Mouse (Mus musculus): ENCODE data around the gene Ptpdc1.

Gene Ptpdc1

GRCm38 (mm10) chr13:48555976-48556375, 69.5 kb downstream of the Ptpdc1 start:
- peaks cover 8% of the 10 kb centered on the region for H3K27me3 ChIP-seq (ENCODE audit: insufficient read depth, low read length)
- no peaks in the 10 kb centered on the region for H3K9me3 ChIP-seq (ENCODE audit: low read length)
- H3K4me1 ChIP-seq (replicated peaks; ENCODE audit: low read depth, low read length), result peaks cover 16% of the 10 kb centered on the region
- TF ChIP-seq NANOG (IDR thresholded peaks at IDR 0.05; ENCODE audit: borderline replicate concordance, low read length) (no peak), CTCF (conservative IDR thresholded peaks at IDR 0.05; ENCODE audit: low read length) (no peak), POU5F1 (IDR thresholded peaks at IDR 0.05; ENCODE audit: borderline replicate concordance, low read length) (no peak)
- H3K36me3 ChIP-seq (ENCODE audit: insufficient read depth, low read length), result no peaks in the 10 kb centered on the region
- H3K4me3 ChIP-seq (replicated peaks; ENCODE audit: low read length), result no peak overlapping the region

GRCm38 (mm10) chr13:48554552-48554951, 70.9 kb downstream of the Ptpdc1 start:
- Histone ChIP-seq H3K36me3 (ENCODE audit: insufficient read depth, low read length) (no peaks in the 10 kb centered on the region), H3K27me3 (ENCODE audit: insufficient read depth, low read length) (peaks cover 8% of the 10 kb centered on the region), H3K4me1 (replicated peaks; ENCODE audit: low read depth, low read length) (peaks cover 16% of the 10 kb centered on the region), H3K9me3 (ENCODE audit: low read length) (no peaks in the 10 kb centered on the region), H3K4me3 (replicated peaks; ENCODE audit: low read length) (no peak overlapping the region)
- TF ChIP-seq NANOG (IDR thresholded peaks at IDR 0.05; ENCODE audit: borderline replicate concordance, low read length) (no peak), POU5F1 (IDR thresholded peaks at IDR 0.05; ENCODE audit: borderline replicate concordance, low read length) (no peak), CTCF (conservative IDR thresholded peaks at IDR 0.05; ENCODE audit: low read length) (no peak)

- no peaks in the 10 kb centered on the region for H3K9me3 ChIP-seq (ENCODE audit: low read length)
- peaks cover 8% of the 10 kb centered on the region for H3K27me3 ChIP-seq (ENCODE audit: insufficient read depth, low read length)
- TF ChIP-seq CTCF (conservative IDR thresholded peaks at IDR 0.05; ENCODE audit: low read length) (no peak), POU5F1 (IDR thresholded peaks at IDR 0.05; ENCODE audit: borderline replicate concordance, low read length) (no peak), NANOG (IDR thresholded peaks at IDR 0.05; ENCODE audit: borderline replicate concordance, low read length) (no peak)
- H3K4me1 ChIP-seq (replicated peaks; ENCODE audit: low read depth, low read length), result peaks cover 16% of the 10 kb centered on the region
- no peak overlapping the region for H3K4me3 ChIP-seq (replicated peaks; ENCODE audit: low read length)
- no peaks in the 10 kb centered on the region for H3K36me3 ChIP-seq (ENCODE audit: insufficient read depth, low read length)
Observed at GRCm38 (mm10) chr13:48553511-48553910, 72.0 kb downstream of the Ptpdc1 start.

- Histone ChIP-seq H3K27me3 (ENCODE audit: insufficient read depth, low read length) (peaks cover 13% of the 10 kb centered on the region), H3K36me3 (ENCODE audit: insufficient read depth, low read length) (no peaks in the 10 kb centered on the region), H3K4me1 (replicated peaks; ENCODE audit: low read depth, low read length) (peaks cover 19% of the 10 kb centered on the region), H3K9me3 (ENCODE audit: low read length) (no peaks in the 10 kb centered on the region), H3K4me3 (replicated peaks; ENCODE audit: low read length) (peak overlapping the region; percentile 72)
- TF ChIP-seq CTCF (conservative IDR thresholded peaks at IDR 0.05; ENCODE audit: low read length) (no peak), POU5F1 (IDR thresholded peaks at IDR 0.05; ENCODE audit: borderline replicate concordance, low read length) (no peak), NANOG (IDR thresholded peaks at IDR 0.05; ENCODE audit: borderline replicate concordance, low read length) (no peak)
Observed at GRCm38 (mm10) chr13:48552181-48553090, 73.0 kb downstream of the Ptpdc1 start.

GRCm38 (mm10) chr13:48548296-48548695, 77.2 kb downstream of the Ptpdc1 start:
- TF ChIP-seq NANOG (IDR thresholded peaks at IDR 0.05; ENCODE audit: borderline replicate concordance, low read length) (no peak), POU5F1 (IDR thresholded peaks at IDR 0.05; ENCODE audit: borderline replicate concordance, low read length) (no peak), CTCF (conservative IDR thresholded peaks at IDR 0.05; ENCODE audit: low read length) (no peak)
- Histone ChIP-seq H3K4me3 (replicated peaks; ENCODE audit: low read length) (no peak overlapping the region), H3K36me3 (ENCODE audit: insufficient read depth, low read length) (peaks cover 6% of the 10 kb centered on the region; the same call in 1 of the 2 replicates), H3K27me3 (ENCODE audit: insufficient read depth, low read length) (peaks cover 13% of the 10 kb centered on the region), H3K4me1 (replicated peaks; ENCODE audit: low read depth, low read length) (peaks cover 34% of the 10 kb centered on the region), H3K9me3 (ENCODE audit: low read length) (no peaks in the 10 kb centered on the region)

- peaks cover 6% of the 10 kb centered on the region; the same call in 1 of the 2 replicates for H3K36me3 ChIP-seq (ENCODE audit: insufficient read depth, low read length)
Observed at GRCm38 (mm10) chr13:48547623-48548022, 77.8 kb downstream of the Ptpdc1 start.

GRCm38 (mm10) chr13:48546330-48546917, 79.0 kb downstream of the Ptpdc1 start:
- TF ChIP-seq POU5F1 (IDR thresholded peaks at IDR 0.05; ENCODE audit: borderline replicate concordance, low read length), result no peak

More at GRCm38 (mm10) chr13:48547623-48548022, 77.8 kb downstream of the Ptpdc1 start:
- Histone ChIP-seq H3K27me3 (ENCODE audit: insufficient read depth, low read length) (peaks cover 12% of the 10 kb centered on the region), H3K4me3 (replicated peaks; ENCODE audit: low read length) (no peak overlapping the region), H3K9me3 (ENCODE audit: low read length) (no peaks in the 10 kb centered on the region), H3K4me1 (replicated peaks; ENCODE audit: low read depth, low read length) (peaks cover 38% of the 10 kb centered on the region)
- TF ChIP-seq NANOG (IDR thresholded peaks at IDR 0.05; ENCODE audit: borderline replicate concordance, low read length) (no peak), POU5F1 (IDR thresholded peaks at IDR 0.05; ENCODE audit: borderline replicate concordance, low read length) (no peak), CTCF (conservative IDR thresholded peaks at IDR 0.05; ENCODE audit: low read length) (no peak)

GRCm38 (mm10) chr13:48545476-48546281, 79.8 kb downstream of the Ptpdc1 start:
- 0 out of 2 replicates have a peak, but pooled peaks cover 5% of the 10 kb centered on the region for H3K27me3 ChIP-seq (ENCODE audit: insufficient read depth, low read length)

More at GRCm38 (mm10) chr13:48546330-48546917, 79.0 kb downstream of the Ptpdc1 start:
- peaks cover 44% of the 10 kb centered on the region for H3K4me1 ChIP-seq (replicated peaks; ENCODE audit: low read depth, low read length)
- H3K9me3 ChIP-seq (ENCODE audit: low read length), result no peaks in the 10 kb centered on the region
- H3K4me3 ChIP-seq (replicated peaks; ENCODE audit: low read length), result peak overlapping the region; percentile 91
- H3K27me3 ChIP-seq (ENCODE audit: insufficient read depth, low read length), result 0 out of 2 replicates have a peak, but pooled peaks cover 5% of the 10 kb centered on the region
- peaks cover 7% of the 10 kb centered on the region; the same call in 1 of the 2 replicates for H3K36me3 ChIP-seq (ENCODE audit: insufficient read depth, low read length)

More at GRCm38 (mm10) chr13:48545476-48546281, 79.8 kb downstream of the Ptpdc1 start:
- no peak for TF ChIP-seq POU5F1 (IDR thresholded peaks at IDR 0.05; ENCODE audit: borderline replicate concordance, low read length)
- TF ChIP-seq NANOG (IDR thresholded peaks at IDR 0.05; ENCODE audit: borderline replicate concordance, low read length), result no peak
- TF ChIP-seq CTCF (conservative IDR thresholded peaks at IDR 0.05; ENCODE audit: low read length), result no peak
- Histone ChIP-seq H3K4me3 (replicated peaks; ENCODE audit: low read length) (peak overlapping the region; percentile 95), H3K36me3 (ENCODE audit: insufficient read depth, low read length) (peaks cover 13% of the 10 kb centered on the region; the same call in 1 of the 2 replicates), H3K4me1 (replicated peaks; ENCODE audit: low read depth, low read length) (peaks cover 51% of the 10 kb centered on the region), H3K9me3 (ENCODE audit: low read length) (no peaks in the 10 kb centered on the region)
